ENCODE assay signal across 14 mouse cellular contexts in the genomic region with DNA sequence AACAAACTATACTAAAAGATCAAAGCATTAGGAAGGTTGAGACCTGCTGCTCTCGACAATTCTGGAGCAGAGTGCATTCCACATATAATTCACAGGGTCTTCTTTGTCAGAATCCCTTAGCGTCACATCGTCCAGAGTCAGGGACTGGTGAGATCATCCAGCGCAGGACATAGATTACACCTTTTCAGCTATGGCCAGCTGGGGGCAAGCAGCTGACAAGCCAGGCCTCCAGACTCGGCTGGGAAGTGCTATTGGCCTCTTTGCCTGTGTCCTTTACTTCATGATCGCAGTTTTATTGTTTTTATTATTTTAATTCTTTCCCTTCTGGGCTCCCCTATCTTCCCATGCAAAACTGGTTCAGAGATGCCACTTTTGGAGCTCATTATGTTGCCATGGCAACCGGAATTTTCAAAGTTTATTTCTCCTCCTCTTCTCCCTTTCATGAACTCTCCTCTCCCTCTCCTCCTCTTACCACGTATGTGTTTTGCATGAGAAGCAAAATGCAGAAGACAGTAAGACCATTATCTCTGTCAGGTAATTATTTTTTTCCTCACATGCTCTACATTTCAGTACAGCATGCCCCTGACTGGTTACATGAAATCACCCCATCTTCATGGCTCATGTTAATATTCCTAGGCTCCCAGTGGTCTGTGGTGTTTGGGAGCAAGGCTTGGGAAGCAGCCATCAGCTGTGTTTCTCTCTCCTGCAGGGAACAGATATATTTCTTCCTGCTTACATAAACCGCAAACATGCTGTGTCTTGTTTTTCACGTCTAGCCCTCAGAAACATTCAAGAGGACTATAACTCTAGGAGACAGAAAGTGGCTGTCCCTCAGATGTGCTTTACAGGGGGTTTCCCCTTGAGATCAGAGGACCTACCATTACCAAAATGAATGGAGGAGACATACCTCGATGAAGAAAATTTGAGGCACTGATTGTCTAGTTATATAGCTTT.
DNase-seq lines count a peak whose midpoint lies in the region; ATAC-seq and TF ChIP-seq lines count a peak whose summit lies in the region.
"Had no signal": no experiment of that assay in that cellular context is flagged by ENCODE, and none has a peak within 500 bp of the region (broad histone marks: within the 10 kb centered on the region; RNA-seq: fewer than 3 reads in every experiment).

No protein-coding gene starts in this region.

- peak; percentile 60 for DNase-seq in hindbrain, postnatal 0 days (ENCODE audit: low spot score)
- DNase-seq in CH12.LX (ENCODE audit: extremely low read depth), result no peak
- DNase-seq in embryonic facial prominence, embryonic 10.5 days (ENCODE audit: low spot score), result peak; percentile 9
- DNase-seq in left cerebral cortex, postnatal 36 days (ENCODE audit: low spot score in 2 of 2), result peak; percentile 33
- no peak for DNase-seq in cerebellum, adult 9-11 months
- no peak for DNase-seq in heart, postnatal 36 days
- no peak for DNase-seq in adrenal gland, postnatal 4 days (ENCODE audit: low spot score in 2 of 2)
- DNase-seq: heart, postnatal 4 days; kidney, adult 9 months; lung, postnatal 14 days had no signal

- no peak; the same call in 1 of the 2 replicates for TF ChIP-seq RAD21 in CH12.LX (IDR thresholded peaks at IDR 0.05; ENCODE audit: low read depth, low read length)

- ATAC-seq in hindbrain, postnatal 0 days, result peak; percentile 61; the same call in 1 of the 2 replicates
- no peak for ATAC-seq in hindbrain, embryonic 13.5 days (ENCODE audit: low FRiP score)
- ATAC-seq: liver, embryonic 12.5 days had no signal

- no peak for TF ChIP-seq CTCF in hindbrain, postnatal 0 days (IDR thresholded peaks at IDR 0.05; ENCODE audit: low read depth)
- no peak for TF ChIP-seq CTCF in CH12.LX (conservative IDR thresholded peaks at IDR 0.05 in 1 of 2, IDR thresholded peaks at IDR 0.05 in 1 of 2; ENCODE audit: low read depth in 2 of 2, low read length in 2 of 2)

- no peak overlapping the region for H3K4me2 ChIP-seq in hindbrain, postnatal 0 days (ENCODE audit: low read depth, low read length)
- H3K4me2 ChIP-seq in hindbrain, embryonic 13.5 days, result no peak overlapping the region
- peak overlapping the region; percentile 55; the same call in 1 of the 2 replicates for H3K4me2 ChIP-seq in CH12.LX (ENCODE audit: insufficient read depth, low read depth, poor library complexity, severe bottlenecking)
- H3K4me2 ChIP-seq: embryonic facial prominence, embryonic 12.5 days; liver, embryonic 12.5 days had no signal

- H3K4me1 ChIP-seq in hindbrain, postnatal 0 days (ENCODE audit: insufficient read depth, low read length), result no peaks in the 10 kb centered on the region
- peaks cover 9% of the 10 kb centered on the region; the same call in 1 of the 2 replicates for H3K4me1 ChIP-seq in hindbrain, embryonic 13.5 days (replicated peaks)
- peaks cover 34 to 43% of the 10 kb centered on the region in 2 experiments for H3K4me1 ChIP-seq in CH12.LX (ENCODE audit: control insufficient read depth in 1 of 2, insufficient read depth in 2 of 2)
- H3K4me1 ChIP-seq in embryonic facial prominence, embryonic 10.5 days, result peaks cover 6% of the 10 kb centered on the region; the same call in 1 of the 2 replicates
- H3K4me1 ChIP-seq: liver, embryonic 12.5 days had no signal

- 50% methylated on average over 11 of the region's 11 CpGs for WGBS in hindbrain, postnatal 0 days
- 67% methylated on average over 11 of the region's 11 CpGs for WGBS in hindbrain, embryonic 13.5 days
- 73% methylated on average over 11 of the region's 11 CpGs for WGBS in embryonic facial prominence, embryonic 10.5 days

- in situ Hi-C loops in CH12.LX (cut with MboI; ENCODE audit: low pct_ligation_motif_present, low pct_unique_long_range_greater_than_20kb, low sequenced_read_pairs), result loop anchor here (5.0 kb wide), 1 partner anchor 36 kb away; no protein-coding TSS in a partner anchor

- intact Hi-C loops in left cerebral cortex, postnatal 36 days (cut with DNase I), result no loop called here
- intact Hi-C loops in heart, postnatal 36 days (cut with DNase I), result no loop called here

- peak; percentile 57 for TF ChIP-seq EP300 in CH12.LX (IDR thresholded peaks at IDR 0.05; ENCODE audit: low read length)

- dilution Hi-C loops in CH12.LX (cut with MboI; ENCODE audit: extremely low pct_ligation_motif_present, extremely low pct_unique_long_range_greater_than_20kb, low sequenced_read_pairs), result no loop called here

- no peak overlapping the region for H3K4me3 ChIP-seq in hindbrain, postnatal 0 days (ENCODE audit: low read length)
- no peak overlapping the region for H3K4me3 ChIP-seq in hindbrain, embryonic 13.5 days
- no peak overlapping the region for H3K4me3 ChIP-seq in CH12.LX (replicated peaks in 1 of 3; ENCODE audit: low read depth in 2 of 3, low read length in 2 of 3, poor library complexity in 1 of 3)
- H3K4me3 ChIP-seq in embryonic facial prominence, embryonic 10.5 days, result no peak overlapping the region
- H3K4me3 ChIP-seq: embryonic facial prominence, embryonic 12.5 days; liver, embryonic 12.5 days; myocyte had no signal

- no peaks in the 10 kb centered on the region for H3K79me2 ChIP-seq in CH12.LX (replicated peaks; ENCODE audit: control insufficient read depth, extremely low read depth, insufficient read depth, poor library complexity, severe bottlenecking)

- no peak overlapping the region for H3K9ac ChIP-seq in hindbrain, postnatal 0 days (replicated peaks; ENCODE audit: low read length)
- H3K9ac ChIP-seq in hindbrain, embryonic 13.5 days, result no peak overlapping the region
- no peak overlapping the region for H3K9ac ChIP-seq in CH12.LX (ENCODE audit: insufficient read depth, low read depth)
- H3K9ac ChIP-seq: embryonic facial prominence, embryonic 12.5 days; liver, embryonic 12.5 days had no signal

- no peak overlapping the region; the same call in 1 of the 2 replicates for H3K27ac ChIP-seq in hindbrain, postnatal 0 days
- H3K27ac ChIP-seq in hindbrain, embryonic 13.5 days, result no peak overlapping the region
- no peak overlapping the region for H3K27ac ChIP-seq in CH12.LX (ENCODE audit: insufficient read depth, low read depth)
- no peak overlapping the region for H3K27ac ChIP-seq in embryonic facial prominence, embryonic 10.5 days (replicated peaks)
- H3K27ac ChIP-seq: embryonic facial prominence, embryonic 12.5 days; liver, embryonic 12.5 days had no signal

- no peaks in the 10 kb centered on the region for H3K36me3 ChIP-seq in hindbrain, postnatal 0 days (ENCODE audit: insufficient read depth, low read length)
- no peaks in the 10 kb centered on the region for H3K36me3 ChIP-seq in hindbrain, embryonic 13.5 days
- H3K36me3 ChIP-seq in CH12.LX (replicated peaks in 1 of 2; ENCODE audit: control insufficient read depth in 1 of 2, insufficient read depth in 1 of 2, low read length in 1 of 2), result no peaks in the 10 kb centered on the region
- no peaks in the 10 kb centered on the region for H3K36me3 ChIP-seq in embryonic facial prominence, embryonic 10.5 days (replicated peaks)
- H3K36me3 ChIP-seq: embryonic facial prominence, embryonic 12.5 days; liver, embryonic 12.5 days had no signal

- TF ChIP-seq POLR2A in CH12.LX (IDR thresholded peaks at IDR 0.05; ENCODE audit: low read depth, low read length), result no peak

- no peaks in the 10 kb centered on the region for H3K27me3 ChIP-seq in hindbrain, postnatal 0 days (ENCODE audit: insufficient read depth, low read length)
- H3K27me3 ChIP-seq in hindbrain, embryonic 13.5 days, result no peaks in the 10 kb centered on the region
- H3K27me3 ChIP-seq in CH12.LX (replicated peaks), result no peaks in the 10 kb centered on the region
- H3K27me3 ChIP-seq in embryonic facial prominence, embryonic 10.5 days (replicated peaks; ENCODE audit: low read depth, poor library complexity, severe bottlenecking), result no peaks in the 10 kb centered on the region
- H3K27me3 ChIP-seq: embryonic facial prominence, embryonic 12.5 days; liver, embryonic 12.5 days had no signal

- no peaks in the 10 kb centered on the region for H3K9me3 ChIP-seq in hindbrain, postnatal 0 days (ENCODE audit: low read length)
- no peaks in the 10 kb centered on the region for H3K9me3 ChIP-seq in hindbrain, embryonic 13.5 days
- no peaks in the 10 kb centered on the region for H3K9me3 ChIP-seq in CH12.LX (replicated peaks; ENCODE audit: low read length)
- H3K9me3 ChIP-seq in embryonic facial prominence, embryonic 10.5 days, result no peaks in the 10 kb centered on the region
- H3K9me3 ChIP-seq: embryonic facial prominence, embryonic 12.5 days had no signal

TF ChIP-seq in CH12.LX, 34 proteins besides CTCF, POLR2A, EP300 and RAD21:
- no peak for TF ChIP-seq MAZ (IDR thresholded peaks at IDR 0.05; ENCODE audit: low read depth, low read length)
- no peak for TF ChIP-seq UBTF (IDR thresholded peaks at IDR 0.05; ENCODE audit: low read depth, low read length)
- peak; percentile 26; the same call in 1 of the 2 replicates for TF ChIP-seq MEF2A (IDR thresholded peaks at IDR 0.05; ENCODE audit: borderline replicate concordance, low read depth, low read length)
- TF ChIP-seq MXI1 (IDR thresholded peaks at IDR 0.05; ENCODE audit: low read depth, low read length), result 0 out of 2 replicates have a peak, but pooled peaks have one; percentile 25
- TF ChIP-seq CHD1 (IDR thresholded peaks at IDR 0.05; ENCODE audit: low read depth, low read length), result peak; percentile 72; the same call in 1 of the 2 replicates

Comparison
In these comparisons a context has a peak if more than half of its experiments do, and no peak if none do; other contexts are left out.
1. DNase-seq: peak in hindbrain, postnatal 0 days (single experiment), embryonic facial prominence, embryonic 10.5 days (single experiment) and left cerebral cortex, postnatal 36 days (2 of 2); none in CH12.LX (single experiment), cerebellum, adult 9-11 months (single experiment), heart, postnatal 36 days (0 of 2) and adrenal gland, postnatal 4 days (0 of 2).